Comparison of ENCODE assay signal across 9 mouse cellular contexts in genomic region chr5:112433004-112433403, GRCm38 (mm10). TPM values are rescaled to one million over a fixed set of nuclear protein-coding genes. Genes with fewer than 3 reads are reported as not detected.
DNase-seq lines count a peak whose midpoint lies in the region; ATAC-seq lines count a peak whose summit lies in the region.
"Had no signal": no experiment of that assay in that cellular context is flagged by ENCODE, and none has a peak within 500 bp of the region (broad histone marks: within the 10 kb centered on the region; RNA-seq: fewer than 3 reads in every experiment).

No protein-coding gene starts in this region.

- ATAC-seq in activated CD4-positive, CD25-positive, alpha-beta regulatory T cell, adult 4 months, result peak; percentile 37
- peak; percentile 58; the same call in 1 of the 2 replicates for ATAC-seq in megakaryocyte, adult 5-6 weeks (ENCODE audit: poor library complexity, severe bottlenecking)

- DNase-seq in CD4-positive, CD25-positive, alpha-beta regulatory T cell, adult 2 months (ENCODE audit: low read depth, low spot score), result peak; percentile 82
- DNase-seq in cerebellum, postnatal 4 days (ENCODE audit: low spot score in 2 of 2), result peak; percentile 79 to 90
- DNase-seq in gastrocnemius, postnatal 10 days, result peak; percentile 76
- peak; percentile 89 for DNase-seq in layer of hippocampus, adult 9-10 months (ENCODE audit: low spot score)
- peak; percentile 80 for DNase-seq in right cerebral cortex, adult 18-20 months
- DNase-seq in urinary bladder, postnatal 25 days (ENCODE audit: low spot score), result peak; percentile 69

RNA-seq across cellular contexts. Expression of gene Gm6588, which starts 16.2 kb away (rescaled TPM):
- polyA plus RNA-seq in activated CD4-positive, CD25-positive, alpha-beta regulatory T cell, adult 4 months (2017; shearing (Covaris generic)), result not detected
- not detected for total RNA-seq in gastrocnemius, postnatal 10 days (2021)
- total RNA-seq in megakaryocyte, adult 5-6 weeks (2015), result not detected in 2 replicates
- not detected in 2 replicates for total RNA-seq in megakaryocyte, adult 5-6 weeks (2017)
- total RNA-seq: hematopoietic stem cell, adult 5-6 weeks had no signal

RNA-seq across cellular contexts. Expression of gene Asphd2, which starts 38.3 kb away (rescaled TPM):
- not detected for polyA plus RNA-seq in activated CD4-positive, CD25-positive, alpha-beta regulatory T cell, adult 4 months (2017; shearing (Covaris generic))
- total RNA-seq in gastrocnemius, postnatal 10 days (2021), result under 1 TPM; 0.49 to 0.93 TPM
- not detected in 2 replicates for total RNA-seq in megakaryocyte, adult 5-6 weeks (2015)
- total RNA-seq in megakaryocyte, adult 5-6 weeks (2017), result not detected in 2 replicates
- total RNA-seq: hematopoietic stem cell, adult 5-6 weeks had no signal

Comparison
In these comparisons a context has a peak if more than half of its experiments do, and no peak if none do; other contexts are left out.
1. Peak in every context shown above with its lines: DNase-seq and ATAC-seq.